Mouse (Mus musculus): Measurements from ENCODE around the gene Rnpepl1.

- TF ChIP-seq CTCF (IDR thresholded peaks at IDR 0.05) (no peak), POLR2A (IDR thresholded peaks at IDR 0.05; ENCODE audit: insufficient read depth, low read depth, low read length) (no peak), EP300 (IDR thresholded peaks at IDR 0.05; ENCODE audit: insufficient read depth, low read depth, low read length) (no peak)
Observed at GRCm38 (mm10) chr1:92930171-92930706, 19.7 kb downstream of the Rnpepl1 start.
